Mouse (Mus musculus): ENCODE measurements at regions not wholly inside any gene's neighbourhood (a gene's known extent, or its start where the extent isn't known, plus 50 kb on each side); places are given as distances from the start of the nearest gene placed in this dataset.

DNA sequence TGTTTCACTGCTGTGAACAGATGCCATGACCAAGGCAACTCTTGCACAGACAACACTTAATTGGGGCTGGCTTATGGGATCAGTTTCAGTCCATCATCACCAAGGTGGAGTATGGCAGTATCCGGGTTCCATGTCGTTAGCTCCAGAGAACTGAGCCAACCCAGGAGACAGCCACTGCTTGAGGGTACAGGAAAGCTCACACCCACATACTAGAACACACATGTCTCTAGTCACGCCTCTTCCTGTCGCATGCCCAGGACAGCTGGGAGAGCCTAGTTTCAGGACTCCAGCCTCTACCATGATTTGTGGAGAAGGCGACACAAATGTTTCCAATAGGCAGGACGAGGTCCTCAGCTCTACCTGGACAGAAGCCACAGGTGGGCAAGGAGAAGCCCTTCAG is 55.2 kb upstream of the Thy1 start:
- no peaks in the 10 kb centered on the region for H3K27me3 ChIP-seq
- no peaks in the 10 kb centered on the region for H3K9me3 ChIP-seq
- no peak overlapping the region for H3K4me3 ChIP-seq
- no peak overlapping the region for H3K4me2 ChIP-seq
- no peak overlapping the region for H3K27ac ChIP-seq
- no peak for ATAC-seq (ENCODE audit: borderline replicate concordance, extremely low read depth, low FRiP score, low TSS enrichment)
- H3K4me1 ChIP-seq: peaks cover 6% of the 10 kb centered on the region
- H3K9ac ChIP-seq: no peak overlapping the region
- H3K36me3 ChIP-seq: no peaks in the 10 kb centered on the region
- 84% methylated on average over 6 of the region's 6 CpGs for WGBS

GRCm38 (mm10) chr9:43988981-43989860 is 54.0 kb upstream of the Thy1 start:
- Histone ChIP-seq H3K9ac (no peak overlapping the region), H3K4me1 (peaks cover 16% of the 10 kb centered on the region), H3K27me3 (no peaks in the 10 kb centered on the region), H3K9me3 (no peaks in the 10 kb centered on the region), H3K36me3 (no peaks in the 10 kb centered on the region), H3K4me2 (no peak overlapping the region), H3K4me3 (no peak overlapping the region), H3K27ac (no peak overlapping the region)
- 36% methylated on average over 13 of the region's 13 CpGs for WGBS
- no peak for ATAC-seq (ENCODE audit: borderline replicate concordance, extremely low read depth, low FRiP score, low TSS enrichment)

GRCm38 (mm10) chr9:43990124-43990523 is 53.1 kb upstream of the Thy1 start:
- H3K4me1 ChIP-seq: peaks cover 16% of the 10 kb centered on the region
- no peak overlapping the region for H3K27ac ChIP-seq
- no peak overlapping the region for H3K4me3 ChIP-seq
- no peak for ATAC-seq (ENCODE audit: borderline replicate concordance, extremely low read depth, low FRiP score, low TSS enrichment)
- no peaks in the 10 kb centered on the region for H3K36me3 ChIP-seq
- H3K4me2 ChIP-seq: no peak overlapping the region
- 64% methylated on average over 11 of the region's 11 CpGs for WGBS
- no peak overlapping the region for H3K9ac ChIP-seq
- H3K27me3 ChIP-seq: no peaks in the 10 kb centered on the region
- no peaks in the 10 kb centered on the region for H3K9me3 ChIP-seq

- H3K4me1 ChIP-seq: peaks cover 16% of the 10 kb centered on the region
- H3K36me3 ChIP-seq: no peaks in the 10 kb centered on the region
- H3K9me3 ChIP-seq: no peaks in the 10 kb centered on the region
- H3K27ac ChIP-seq: 0 out of 2 replicates have a peak overlapping the region, but pooled peaks have one; percentile 24
- ATAC-seq (ENCODE audit: borderline replicate concordance, extremely low read depth, low FRiP score, low TSS enrichment): no peak
- no peak overlapping the region for H3K9ac ChIP-seq
- WGBS: 16% methylated on average over 9 of the region's 9 CpGs
- H3K27me3 ChIP-seq: no peaks in the 10 kb centered on the region
- no peak overlapping the region for H3K4me2 ChIP-seq
- no peak overlapping the region for H3K4me3 ChIP-seq
Observed at GRCm38 (mm10) chr9:43993221-43993976, 49.8 kb upstream of the Thy1 start.
